ENCODE assay signal across 23 mouse cellular contexts in the genomic region with DNA sequence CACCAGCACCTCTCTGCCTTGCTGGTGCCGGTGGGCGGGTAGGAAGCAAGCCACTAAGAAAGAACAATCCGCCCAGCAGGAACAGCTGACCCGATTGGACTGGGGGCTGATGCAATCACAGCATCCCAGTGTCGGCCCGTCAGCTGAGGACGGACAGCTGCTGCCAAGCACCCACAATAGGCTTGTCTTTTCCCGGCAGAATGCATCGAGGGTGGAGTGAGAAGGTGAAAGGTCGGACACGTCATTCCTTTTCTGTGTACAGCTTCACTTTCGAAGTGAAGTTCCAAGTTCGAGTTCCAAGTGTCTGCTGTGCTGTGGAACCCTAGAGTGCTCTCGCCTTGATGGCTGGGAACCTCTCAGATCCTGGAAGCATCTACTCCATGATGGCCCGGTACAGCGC. TPM values are rescaled to one million over a fixed set of nuclear protein-coding genes. Genes with fewer than 3 reads are reported as not detected.
DNase-seq lines count a peak whose midpoint lies in the region; ATAC-seq and TF ChIP-seq lines count a peak whose summit lies in the region.
"Had no signal": no experiment of that assay in that cellular context is flagged by ENCODE, and none has a peak within 500 bp of the region (broad histone marks: within the 10 kb centered on the region; RNA-seq: fewer than 3 reads in every experiment).

No protein-coding gene starts in this region.

- no peak for ATAC-seq in hindbrain, embryonic 16.5 days
- ATAC-seq: forebrain, embryonic 14.5 days; inflammation-experienced regulatory T-cells, adult 6 months; Patski had no signal

- no peak overlapping the region for H3K4me3 ChIP-seq in layer of hippocampus, adult 2 months
- no peak overlapping the region for H3K4me3 ChIP-seq in hindbrain, embryonic 16.5 days (ENCODE audit: low read length)
- H3K4me3 ChIP-seq: embryonic facial prominence, embryonic 12.5 days; erythroblast, embryonic 14.5 days; heart, embryonic 10.5 days; hindbrain, embryonic 12.5 days; midbrain, embryonic 10.5 days had no signal

- H3K4me1 ChIP-seq in hindbrain, embryonic 16.5 days (ENCODE audit: control insufficient read depth, insufficient read depth, low read depth, low read length): peaks cover 11% of the 10 kb centered on the region

- H3K4me2 ChIP-seq in hindbrain, embryonic 16.5 days (ENCODE audit: low read length): no peak overlapping the region
- H3K4me2 ChIP-seq: embryonic facial prominence, embryonic 12.5 days; hindbrain, embryonic 12.5 days had no signal

- peaks cover 34% of the 10 kb centered on the region for H3K36me3 ChIP-seq in hindbrain, embryonic 16.5 days (ENCODE audit: control insufficient read depth, insufficient read depth, low read length)

- no peak overlapping the region for H3K9ac ChIP-seq in hindbrain, embryonic 16.5 days (ENCODE audit: low read depth, low read length)
- H3K9ac ChIP-seq: embryonic facial prominence, embryonic 12.5 days; hindbrain, embryonic 12.5 days had no signal

- H3K27me3 ChIP-seq in hindbrain, embryonic 16.5 days (replicated peaks; ENCODE audit: control insufficient read depth, insufficient read depth, low read length): no peaks in the 10 kb centered on the region
- H3K27me3 ChIP-seq: embryonic facial prominence, embryonic 12.5 days; hindbrain, embryonic 12.5 days; Patski had no signal

- no peak for TF ChIP-seq CTCF in layer of hippocampus, adult 2 months (conservative IDR thresholded peaks at IDR 0.05)

- no peak for DNase-seq in layer of hippocampus, adult 2 months (ENCODE audit: low spot score in 2 of 2)
- no peak for DNase-seq in layer of hippocampus, postnatal 25 days (ENCODE audit: extremely low spot score in 1 of 2, low spot score in 1 of 2)
- peak; percentile 55 for DNase-seq in right cerebral cortex, adult 18-20 months
- no peak for DNase-seq in right cerebral cortex, postnatal 25 days
- peak; percentile 37 for DNase-seq in lung, postnatal 14 days
- DNase-seq in urinary bladder, postnatal 14 days (ENCODE audit: low spot score): no peak
- DNase-seq: adrenal gland, postnatal 10 days; cerebellum, adult 11 months; gastrocnemius, postnatal 36 days; heart, postnatal 10 days; kidney, adult 2 months; kidney, postnatal 14 days; liver; right cerebral cortex, postnatal 4 days had no signal

- H3K27ac ChIP-seq in layer of hippocampus, adult 2 months: peak overlapping the region; percentile 80
- H3K27ac ChIP-seq in hindbrain, embryonic 16.5 days (ENCODE audit: low read depth, low read length): no peak overlapping the region
- H3K27ac ChIP-seq: embryonic facial prominence, embryonic 12.5 days; heart, embryonic 10.5 days; hindbrain, embryonic 12.5 days; midbrain, embryonic 10.5 days had no signal

- 82% methylated on average over 16 of the region's 16 CpGs for WGBS in hindbrain, embryonic 16.5 days

- H3K9me3 ChIP-seq in hindbrain, embryonic 16.5 days (ENCODE audit: control insufficient read depth, low read length): no peaks in the 10 kb centered on the region
- H3K9me3 ChIP-seq: embryonic facial prominence, embryonic 12.5 days; heart, embryonic 10.5 days; hindbrain, embryonic 12.5 days; midbrain, embryonic 10.5 days had no signal

RNA-seq across cellular contexts. Expression of a gene that starts 3.1 kb away (rescaled TPM):
- total RNA-seq in layer of hippocampus, adult 2 months (2021): 10 to 100 TPM; 41.9 to 42.1 TPM
- total RNA-seq in layer of hippocampus, postnatal 25 days (2021): 10 to 100 TPM; 43.0 to 46.6 TPM
- polyA plus RNA-seq in hindbrain, embryonic 16.5 days (2015; fragmentation: Nextera tagmentation; extraction: Ambion mirVana): 13.1 and 13.6 TPM in 2 replicates

RNA-seq across cellular contexts. Expression of a gene that starts 42.0 kb away (rescaled TPM):
- total RNA-seq in layer of hippocampus, adult 2 months (2021): 10 to 100 TPM; 48.8 to 50.1 TPM
- total RNA-seq in layer of hippocampus, postnatal 25 days (2021): 10 to 100 TPM; 45.4 to 48.1 TPM
- 38.5 and 38.6 TPM in 2 replicates for polyA plus RNA-seq in hindbrain, embryonic 16.5 days (2015; fragmentation: Nextera tagmentation; extraction: Ambion mirVana)

Comparison
In these comparisons a context has a peak if more than half of its experiments do, and no peak if none do; other contexts are left out.
1. DNase-seq: peak in right cerebral cortex, adult 18-20 months (single experiment) and lung, postnatal 14 days (single experiment); none in layer of hippocampus, adult 2 months (0 of 2), layer of hippocampus, postnatal 25 days (0 of 2), right cerebral cortex, postnatal 25 days (single experiment) and urinary bladder, postnatal 14 days (single experiment).